Mouse (Mus musculus) testis, adult 2 months (tissue): Measurements from ENCODE around the gene Mecr. TPM values are rescaled to one million over a fixed set of nuclear protein-coding genes. Genes with fewer than 3 reads are reported as not detected.
"Not testable (repeated sequence)": the region's sequence is repeated elsewhere in the genome, so short reads cannot be mapped to it uniquely, and the experiment has no call there.

Experiments
- H3K27ac ChIP-seq: fragments of 200-500 bp; 2 replicates; pipeline ENCODE4 v1.5.1; 2012; ENCODE audit warnings: low read depth, low read length; ENCODE audit not compliant: control insufficient read depth, insufficient read depth
- H3K27me3 ChIP-seq: fragments of 200-500 bp; 2 replicates; pipeline ENCODE4 v1.6.1; 2012; ENCODE audit warnings: mild to moderate bottlenecking, low read length, moderate library complexity; ENCODE audit not compliant: control insufficient read depth, insufficient read depth
- H3K36me3 ChIP-seq: fragments of 200-500 bp; 2 replicates; pipeline ENCODE4 v1.6.1; 2012; ENCODE audit warnings: mild to moderate bottlenecking, low read length; ENCODE audit not compliant: control insufficient read depth, insufficient read depth
- H3K4me1 ChIP-seq: fragments of 200-500 bp; 2 replicates; pipeline ENCODE4 v1.6.1; 2012; ENCODE audit warnings: low read length; ENCODE audit not compliant: control insufficient read depth, insufficient read depth
- H3K4me3 ChIP-seq: fragments of 200-500 bp; 2 replicates; pipeline ENCODE4 v1.5.1; 2012; ENCODE audit warnings: low read depth, mild to moderate bottlenecking, low read length, moderate library complexity, mixed read lengths; ENCODE audit not compliant: control insufficient read depth
- CTCF ChIP-seq: fragments of 200-500 bp; IDR thresholded peaks from 2 replicates; pipeline ENCODE4 v1.5.1; 2012; ENCODE audit warnings: low read depth, mild to moderate bottlenecking, inconsistent platforms, low read length, moderate library complexity; ENCODE audit not compliant: control insufficient read depth, insufficient read depth, insufficient replicate concordance
- POLR2A ChIP-seq: fragments of 200-500 bp; IDR thresholded peaks from 2 replicates; pipeline ENCODE4 v1.6.1; 2012; ENCODE audit warnings: low read depth, mild to moderate bottlenecking, inconsistent platforms, low read length, moderate library complexity; ENCODE audit not compliant: control insufficient read depth
- polyA plus RNA-seq: library from polyadenylated mRNA; depleted of rRNA; stranded (reverse); fragments of >200 nt; gene quantifications from 2 replicates; pipeline ENCODE4 v1.2.3, GENCODE M21; 2012; rRNA removed

Mecr gene
- 17.2 and 19.3 TPM in 2 replicates for polyA plus RNA-seq

DNA sequence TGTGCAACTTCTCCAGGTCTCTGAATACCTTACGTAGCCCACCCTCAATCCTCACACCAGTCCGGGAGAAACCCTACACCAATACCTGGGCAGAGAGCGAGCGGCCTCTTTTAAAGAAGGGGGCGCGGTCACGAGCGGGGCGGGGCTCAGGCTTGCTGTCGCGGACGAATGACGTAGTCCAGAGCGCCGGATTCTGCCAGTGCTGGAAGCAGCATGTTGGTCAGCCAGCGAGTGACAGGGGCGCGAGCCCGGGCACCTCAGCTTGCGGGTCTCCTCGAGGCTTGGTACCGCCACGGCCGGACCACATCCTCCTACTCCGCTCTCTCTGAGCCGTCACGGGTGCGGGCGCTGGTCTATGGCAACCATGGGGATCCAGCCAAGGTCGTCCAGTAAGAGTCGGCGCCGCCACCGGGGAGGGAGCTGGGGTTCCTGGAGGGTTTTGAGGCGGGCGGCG is at the start of gene Mecr:
Gene Mecr, plus strand, starts transcription at position 181 of the 454 bp plus-strand sequence.
- TF ChIP-seq POLR2A (peak; percentile 63), CTCF (no peak)
- H3K27ac ChIP-seq = no peak within 1 kb of the TSS
- H3K36me3 ChIP-seq = no peaks in the 10 kb centered on the region
- no peaks in the 10 kb centered on the region for H3K27me3 ChIP-seq
- peak within 1 kb of the TSS; percentile 98 for H3K4me3 ChIP-seq
- peaks cover 11% of the 10 kb centered on the region for H3K4me1 ChIP-seq

DNA sequence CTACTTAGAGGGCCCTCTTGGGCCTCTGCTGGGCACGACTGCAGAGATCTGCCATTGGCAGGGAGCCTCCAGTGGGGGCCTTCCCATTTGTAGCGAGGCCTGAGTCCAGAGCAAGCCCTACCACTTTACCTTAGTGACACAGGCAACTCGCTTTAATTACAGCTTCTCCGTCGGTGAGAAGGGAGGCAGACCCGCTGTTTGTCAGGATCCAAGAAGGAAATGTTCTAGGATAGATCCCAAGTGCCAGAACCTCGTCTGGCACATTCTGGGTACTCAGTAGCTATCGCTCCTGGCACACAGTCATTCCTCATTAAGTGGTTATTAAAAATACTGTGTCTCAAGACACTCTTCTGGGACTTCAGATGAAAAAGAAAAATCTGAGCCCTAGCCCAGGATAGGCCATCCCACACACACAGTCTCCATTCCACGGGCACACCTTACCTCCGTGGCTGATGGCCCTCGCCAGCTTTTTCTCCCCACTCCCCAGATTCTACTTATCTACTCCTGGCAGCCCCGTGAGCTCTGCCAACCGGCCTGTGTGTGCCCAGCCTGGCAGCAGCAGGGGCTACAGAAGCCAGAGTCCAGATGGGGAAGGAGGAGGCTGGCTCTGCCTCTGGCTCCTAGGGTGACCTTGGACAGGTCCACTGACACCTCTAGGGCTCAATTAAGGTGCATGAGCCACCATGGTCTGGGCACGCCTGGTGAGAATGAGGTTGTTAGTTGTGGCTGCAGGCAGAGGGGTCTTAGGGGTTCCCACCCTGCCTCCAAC is 46.8 kb upstream of the Mecr start:
- Histone ChIP-seq H3K4me1 (peaks cover 6% of the 10 kb centered on the region), H3K4me3 (no peak overlapping the region), H3K36me3 (no peaks in the 10 kb centered on the region), H3K27me3 (no peaks in the 10 kb centered on the region), H3K27ac (no peak overlapping the region)
- no peak for TF ChIP-seq POLR2A
- TF ChIP-seq CTCF = no peak

DNA sequence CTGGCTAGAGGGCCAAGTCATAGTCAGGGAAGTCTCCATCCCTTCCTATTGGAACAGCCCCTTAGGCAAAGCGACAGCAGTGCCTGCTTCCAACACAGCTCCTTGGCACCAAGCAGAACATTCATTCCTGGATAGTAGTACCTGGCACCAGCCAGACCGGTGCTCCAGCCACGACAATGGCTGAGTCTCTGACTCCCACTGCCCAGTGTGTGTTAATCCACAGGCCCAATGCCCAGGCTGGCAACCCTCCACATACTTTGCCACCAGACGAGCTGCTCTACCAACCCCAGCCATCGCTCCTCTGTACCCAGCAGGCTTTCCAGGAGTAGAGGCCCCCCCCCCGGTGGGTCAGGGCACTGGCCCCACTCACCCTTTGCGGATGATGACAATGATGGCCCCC is 45.8 kb upstream of the Mecr start:
- Histone ChIP-seq H3K27me3 (no peaks in the 10 kb centered on the region), H3K4me3 (no peak overlapping the region), H3K36me3 (no peaks in the 10 kb centered on the region), H3K27ac (no peak overlapping the region), H3K4me1 (peaks cover 6% of the 10 kb centered on the region)
- TF ChIP-seq POLR2A = no peak
- no peak for TF ChIP-seq CTCF

DNA sequence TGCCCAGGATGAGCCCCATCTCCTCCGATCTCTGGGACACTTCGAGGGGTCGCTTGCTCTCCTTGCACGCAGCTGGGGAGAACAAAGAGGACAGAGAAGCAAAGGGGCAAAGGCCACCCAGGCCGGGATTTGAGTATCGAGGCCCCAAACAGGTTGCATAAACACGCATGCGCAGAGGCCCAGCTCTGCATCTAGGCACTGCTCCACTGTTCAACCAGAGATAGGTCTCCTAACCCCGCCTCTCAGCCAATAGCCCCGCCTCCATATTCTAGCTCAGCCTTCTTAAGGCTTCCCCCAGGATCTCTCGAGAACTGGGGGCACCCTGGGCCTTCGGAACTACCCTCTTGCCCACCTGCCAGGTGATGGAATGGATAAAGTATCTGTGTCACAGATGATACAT is 45.4 kb upstream of the Mecr start:
- H3K27me3 ChIP-seq = no peaks in the 10 kb centered on the region
- peaks cover 6% of the 10 kb centered on the region for H3K4me1 ChIP-seq
- H3K36me3 ChIP-seq = no peaks in the 10 kb centered on the region
- TF ChIP-seq POLR2A (no peak), CTCF (no peak)
- H3K27ac ChIP-seq = no peak overlapping the region
- H3K4me3 ChIP-seq = 0 out of 2 replicates have a peak overlapping the region, but pooled peaks have one; percentile 2

DNA sequence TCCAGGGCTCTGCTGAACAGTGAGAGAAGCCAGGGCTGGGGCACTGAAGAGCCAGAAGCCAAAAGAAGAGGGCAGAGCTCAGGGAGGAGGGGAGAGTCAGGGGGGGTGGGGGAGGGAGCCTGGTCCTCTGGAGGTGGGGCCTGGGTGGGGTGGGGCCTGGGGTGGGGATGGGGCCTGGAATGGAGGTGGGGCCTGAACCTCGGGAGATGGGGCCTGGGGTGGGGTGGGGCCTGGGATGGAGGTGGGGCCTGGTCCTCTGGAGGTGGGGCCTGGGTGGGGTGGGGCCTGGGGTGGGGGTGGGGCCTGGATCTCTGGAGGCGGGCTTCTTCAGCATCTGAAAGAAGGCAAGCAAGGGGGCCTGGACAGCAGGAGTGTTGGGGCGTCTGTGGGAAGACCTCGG is 44.3 kb upstream of the Mecr start:
- Histone ChIP-seq H3K27ac (no peak overlapping the region), H3K4me3 (peak overlapping the region; percentile 10; the same call in 1 of the 2 replicates), H3K27me3 (no peaks in the 10 kb centered on the region), H3K4me1 (peaks cover 6% of the 10 kb centered on the region), H3K36me3 (no peaks in the 10 kb centered on the region)
- TF ChIP-seq CTCF = no peak
- TF ChIP-seq POLR2A = no peak

DNA sequence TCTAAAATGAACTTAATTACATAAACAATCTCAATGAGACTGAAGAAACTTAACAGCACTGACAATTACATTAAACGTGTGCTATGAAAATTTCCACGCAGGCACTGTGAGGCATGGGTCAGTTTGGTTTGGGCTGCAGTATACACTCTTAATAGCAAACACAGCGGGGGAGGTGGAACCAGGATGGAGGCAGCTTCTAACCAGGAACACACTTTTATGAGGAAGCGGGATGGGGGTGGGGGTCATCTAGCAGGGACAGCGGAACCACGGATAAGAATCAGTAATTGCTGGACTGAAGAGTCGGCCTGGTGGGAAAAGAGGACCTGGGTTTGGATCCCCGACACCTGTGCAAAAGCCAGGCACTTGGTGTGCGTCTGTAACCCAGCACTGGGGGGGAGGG is 39.4 kb upstream of the Mecr start:
- Histone ChIP-seq H3K27me3 (no peaks in the 10 kb centered on the region), H3K4me1 (no peaks in the 10 kb centered on the region), H3K36me3 (no peaks in the 10 kb centered on the region), H3K4me3 (no peak overlapping the region), H3K27ac (no peak overlapping the region)
- no peak for TF ChIP-seq CTCF
- TF ChIP-seq POLR2A = no peak

DNA sequence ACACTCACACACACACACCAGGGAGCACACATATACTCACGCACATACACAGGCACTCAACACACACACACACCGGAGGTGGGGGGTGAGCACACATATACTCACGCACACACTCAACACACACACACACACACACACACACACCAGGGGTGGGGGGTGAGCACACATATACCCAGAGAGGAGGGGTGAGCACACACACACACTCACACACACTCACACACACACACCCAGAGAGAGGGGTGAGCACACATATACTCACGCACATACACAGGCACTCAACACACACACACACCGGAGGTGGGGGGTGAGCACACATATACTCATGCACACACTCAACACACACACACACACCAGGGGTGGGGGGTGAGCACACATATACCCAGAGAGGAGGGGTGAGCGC is 38.5 kb upstream of the Mecr start:
- not testable (repeated sequence) for H3K4me1 ChIP-seq, H3K4me3 ChIP-seq, H3K27me3 ChIP-seq, H3K36me3 ChIP-seq, H3K27ac ChIP-seq
